Mouse (Mus musculus) lung, postnatal 0 days (tissue): ENCODE data around the gene Cideb. TPM values are rescaled to one million over a fixed set of nuclear protein-coding genes. Genes with fewer than 3 reads are reported as not detected.

Source experiments
- ATAC-seq: fragments of 200-750 bp; cut with Nextera tagmentation; 2 replicates; pipeline ENCODE4 v1.8.0; 2017; ENCODE audit warnings: moderate library complexity
- DNase-seq: peaks from one replicate; pipeline ENCODE4 v3.0.0-alpha.2; 2016; ENCODE audit warnings: low spot score
- H3K27ac ChIP-seq: fragments of 300-500 bp; sonication (generic); 2 replicates; pipeline ENCODE4 v1.5.1; 2014; ENCODE audit warnings: antibody characterized with exemption, mild to moderate bottlenecking, low read length, mixed read lengths
- H3K27me3 ChIP-seq: fragments of 300-500 bp; sonication (generic); replicated peaks from 2 replicates; pipeline ENCODE4 v1.6.1; 2014; ENCODE audit warnings: low read length, mixed read lengths; ENCODE audit not compliant: insufficient read depth
- H3K36me3 ChIP-seq: fragments of 300-500 bp; sonication (generic); 2 replicates; pipeline ENCODE4 v1.6.1; 2014; ENCODE audit warnings: low read length, mixed read lengths; ENCODE audit not compliant: insufficient read depth
- H3K4me1 ChIP-seq: fragments of 300-500 bp; sonication (generic); 2 replicates; pipeline ENCODE4 v1.6.1; 2014; ENCODE audit warnings: antibody characterized with exemption, low read depth, low read length, mixed read lengths; ENCODE audit not compliant: insufficient read depth
- H3K4me2 ChIP-seq: fragments of 300-500 bp; sonication (generic); replicated peaks from 2 replicates; pipeline ENCODE4 v1.6.1; 2014; ENCODE audit warnings: low read depth, mild to moderate bottlenecking, low read length, moderate library complexity, mixed read lengths
- H3K4me3 ChIP-seq: fragments of 300-500 bp; sonication (generic); 2 replicates; pipeline ENCODE4 v1.5.1; 2014; ENCODE audit warnings: low read depth, low read length
- H3K9ac ChIP-seq: fragments of 300-500 bp; sonication (generic); replicated peaks from 2 replicates; pipeline ENCODE4 v1.6.1; 2014; ENCODE audit warnings: low read depth, mild to moderate bottlenecking
- H3K9me3 ChIP-seq: fragments of 300-500 bp; sonication (generic); 2 replicates; pipeline ENCODE4 v1.6.1; 2016; ENCODE audit warnings: low read length, mixed read lengths
- CTCF ChIP-seq: IDR thresholded peaks from 2 replicates; pipeline ENCODE4 v1.5.1; 2016; ENCODE audit warnings: antibody characterized with exemption, mild to moderate bottlenecking
- EP300 ChIP-seq: IDR thresholded peaks from 2 replicates; pipeline ENCODE4 v1.6.1; 2016; ENCODE audit warnings: antibody characterized with exemption, mild to moderate bottlenecking, control low read depth
- WGBS: fragments of 180-500 bp; shearing (Covaris S2); extraction: QIAGEN DNeasy Blood & Tissue Kit; methylation state at CpG from one replicate; pipeline ENCODE4 v1.1.7; 2014; 5-methylcytosine and 5-hydroxymethylcytosine counted together
- polyA plus RNA-seq: library from polyadenylated mRNA; unstranded; fragments of >200 nt; fragmentation: Nextera tagmentation; extraction: Ambion mirVana; gene quantifications from 2 replicates; pipeline ENCODE4 v1.2.1, GENCODE M21; 2015

Cideb gene
- polyA plus RNA-seq, 1 experiment from 2014 or later: 1.3 TPM

GRCm38 (mm10) chr14:55733889-55734288 lies 24.4 kb downstream of the Cideb start:
- no peaks in the 10 kb centered on the region for H3K9me3 ChIP-seq
- no peak overlapping the region for H3K9ac ChIP-seq
- no peak for ATAC-seq
- 66% methylated on average over 10 of the region's 10 CpGs for WGBS
- DNase-seq: no peak
- TF ChIP-seq EP300: no peak
- TF ChIP-seq CTCF: no peak
- H3K4me1 ChIP-seq: no peaks in the 10 kb centered on the region
- no peak overlapping the region for H3K4me3 ChIP-seq
- H3K36me3 ChIP-seq: no peaks in the 10 kb centered on the region
- no peak overlapping the region for H3K4me2 ChIP-seq
- H3K27ac ChIP-seq: no peak overlapping the region
- no peaks in the 10 kb centered on the region for H3K27me3 ChIP-seq

GRCm38 (mm10) chr14:55730531-55731032 lies 27.7 kb downstream of the Cideb start:
- 65% methylated on average over 7 of the region's 7 CpGs for WGBS
- no peaks in the 10 kb centered on the region for H3K36me3 ChIP-seq
- DNase-seq (peak; percentile 23), ATAC-seq (no peak)
- H3K4me3 ChIP-seq: no peak overlapping the region
- no peak overlapping the region for H3K9ac ChIP-seq
- H3K27me3 ChIP-seq: no peaks in the 10 kb centered on the region
- no peak overlapping the region for H3K27ac ChIP-seq
- H3K4me2 ChIP-seq: no peak overlapping the region
- no peaks in the 10 kb centered on the region for H3K4me1 ChIP-seq
- no peaks in the 10 kb centered on the region for H3K9me3 ChIP-seq
- TF ChIP-seq CTCF (no peak), EP300 (no peak)

- 52% methylated on average over 7 of the region's 7 CpGs for WGBS
- Histone ChIP-seq H3K4me2 (no peak overlapping the region), H3K27ac (no peak overlapping the region), H3K27me3 (no peaks in the 10 kb centered on the region), H3K9ac (no peak overlapping the region), H3K4me3 (no peak overlapping the region), H3K36me3 (no peaks in the 10 kb centered on the region), H3K9me3 (no peaks in the 10 kb centered on the region), H3K4me1 (no peaks in the 10 kb centered on the region)
- ATAC-seq (no peak), DNase-seq (no peak)
- TF ChIP-seq EP300 (no peak), CTCF (no peak)
Observed at GRCm38 (mm10) chr14:55730116-55730515, 28.1 kb downstream of the Cideb start.

- Histone ChIP-seq H3K27me3 (no peaks in the 10 kb centered on the region), H3K27ac (peak overlapping the region; percentile 38; the same call in 1 of the 2 replicates), H3K9me3 (no peaks in the 10 kb centered on the region), H3K4me2 (no peak overlapping the region), H3K9ac (no peak overlapping the region), H3K4me1 (no peaks in the 10 kb centered on the region; the same call in 1 of the 2 replicates), H3K4me3 (no peak overlapping the region), H3K36me3 (no peaks in the 10 kb centered on the region)
- TF ChIP-seq CTCF: no peak
- ATAC-seq: peak; percentile 82
- WGBS: 40% methylated on average over 8 of the region's 8 CpGs
- peak; percentile 75 for DNase-seq
Observed at GRCm38 (mm10) chr14:55727889-55728685, 30.2 kb downstream of the Cideb start.

- H3K4me1 ChIP-seq: peaks cover 6% of the 10 kb centered on the region
- TF ChIP-seq CTCF: no peak
- TF ChIP-seq EP300: no peak
- DNase-seq: no peak
- no peak for ATAC-seq
- no peak overlapping the region for H3K27ac ChIP-seq
- H3K27me3 ChIP-seq: no peaks in the 10 kb centered on the region
- H3K36me3 ChIP-seq: no peaks in the 10 kb centered on the region
- H3K4me2 ChIP-seq: no peak overlapping the region
- no peaks in the 10 kb centered on the region for H3K9me3 ChIP-seq
- H3K4me3 ChIP-seq: no peak overlapping the region
- H3K9ac ChIP-seq: no peak overlapping the region
Observed at GRCm38 (mm10) chr14:55726261-55726660, 32.0 kb downstream of the Cideb start.

GRCm38 (mm10) chr14:55724411-55724871 lies 33.8 kb downstream of the Cideb start:
- 0 out of 2 replicates have a peak, but pooled peaks cover 4% of the 10 kb centered on the region for H3K36me3 ChIP-seq
- no peak overlapping the region for H3K27ac ChIP-seq
- DNase-seq (peak; percentile 90), ATAC-seq (peak; percentile 13)
- H3K9me3 ChIP-seq: no peaks in the 10 kb centered on the region
- no peak overlapping the region for H3K4me3 ChIP-seq
- WGBS: 27% methylated on average over 8 of the region's 8 CpGs
- H3K27me3 ChIP-seq: no peaks in the 10 kb centered on the region
- TF ChIP-seq CTCF (no peak), EP300 (peak; percentile 61)
- H3K9ac ChIP-seq: no peak overlapping the region
- no peak overlapping the region for H3K4me2 ChIP-seq
- H3K4me1 ChIP-seq: peaks cover 6% of the 10 kb centered on the region
